Mouse (Mus musculus) forebrain, embryonic 13.5 days (tissue): Measurements from ENCODE around the gene St6galnac3. TPM values are rescaled to one million over a fixed set of nuclear protein-coding genes. Genes with fewer than 3 reads are reported as not detected.

Experiments
- ATAC-seq: fragments of 200-750 bp; cut with Nextera tagmentation; 2 replicates; pipeline ENCODE4 v1.8.0; 2017
- H3K27ac ChIP-seq: fragments of 300-500 bp; sonication (generic); 2 replicates; pipeline ENCODE4 v1.5.1; 2015; ENCODE audit warnings: inconsistent platforms, mild to moderate bottlenecking, moderate library complexity
- H3K27me3 ChIP-seq: fragments of 300-500 bp; sonication (generic); 2 replicates; pipeline ENCODE4 v1.6.1; 2015; ENCODE audit warnings: mild to moderate bottlenecking, inconsistent platforms
- H3K36me3 ChIP-seq: fragments of 300-500 bp; sonication (generic); 2 replicates; pipeline ENCODE4 v1.6.1; 2015; ENCODE audit warnings: mild to moderate bottlenecking, inconsistent platforms; ENCODE audit not compliant: poor library complexity, severe bottlenecking
- H3K4me1 ChIP-seq: fragments of 300-500 bp; sonication (generic); 2 replicates; pipeline ENCODE4 v1.6.1; 2015; ENCODE audit warnings: inconsistent platforms
- H3K4me2 ChIP-seq: fragments of 300-500 bp; sonication (generic); 2 replicates; pipeline ENCODE4 v1.6.1; 2015; ENCODE audit warnings: inconsistent platforms, mild to moderate bottlenecking, moderate library complexity
- H3K4me3 ChIP-seq: fragments of 300-500 bp; sonication (generic); 2 replicates; pipeline ENCODE4 v1.5.1; 2015; ENCODE audit warnings: mild to moderate bottlenecking, inconsistent platforms
- H3K9ac ChIP-seq: fragments of 300-500 bp; sonication (generic); 2 replicates; pipeline ENCODE4 v1.6.1; 2015; ENCODE audit warnings: mild to moderate bottlenecking, inconsistent platforms
- H3K9me3 ChIP-seq: fragments of 300-500 bp; sonication (generic); replicated peaks from 2 replicates; pipeline ENCODE4 v1.6.1; 2016; ENCODE audit warnings: inconsistent platforms
- WGBS: fragments of 180-500 bp; shearing (Covaris S2); methylation state at CpG from one replicate; pipeline ENCODE4 v1.1.7; 2015; 5-methylcytosine and 5-hydroxymethylcytosine counted together
- polyA plus RNA-seq: library from polyadenylated mRNA; unstranded; fragments of >200 nt; fragmentation: Nextera tagmentation; extraction: Ambion mirVana; gene quantifications from 2 replicates; pipeline ENCODE4 v1.2.1, GENCODE M21; 2015

Gene St6galnac3
- polyA plus RNA-seq, 1 experiment from 2014 or later: 20.7 TPM

DNA sequence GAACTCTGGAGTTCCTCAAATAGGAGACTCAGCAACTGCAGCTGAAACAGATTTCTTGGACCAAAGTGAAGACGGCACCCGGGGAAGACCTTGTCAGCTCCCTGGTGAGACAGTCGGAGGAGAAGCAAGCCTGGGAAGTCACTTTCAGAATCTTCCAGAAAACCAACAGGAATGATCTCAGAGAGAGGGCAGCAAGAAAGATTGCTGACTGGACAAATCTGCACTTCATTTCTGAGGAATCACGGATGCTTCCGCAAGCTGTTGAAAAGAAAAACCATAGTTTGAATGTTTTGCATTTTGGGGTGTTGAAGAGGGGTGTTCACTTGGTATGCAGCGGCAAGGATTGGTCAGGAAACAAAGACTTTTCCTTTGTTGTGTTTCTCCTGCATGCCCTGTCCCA, 24.4 kb upstream of the St6galnac3 start:
- no peak overlapping the region for H3K27ac ChIP-seq
- ATAC-seq: no peak
- H3K36me3 ChIP-seq: no peaks in the 10 kb centered on the region
- H3K4me3 ChIP-seq: no peak overlapping the region
- H3K4me2 ChIP-seq: no peak overlapping the region
- no peak overlapping the region for H3K9ac ChIP-seq
- no peaks in the 10 kb centered on the region for H3K4me1 ChIP-seq
- H3K9me3 ChIP-seq: no peaks in the 10 kb centered on the region
- WGBS: 87% methylated on average over 6 of the region's 6 CpGs
- no peaks in the 10 kb centered on the region for H3K27me3 ChIP-seq

DNA sequence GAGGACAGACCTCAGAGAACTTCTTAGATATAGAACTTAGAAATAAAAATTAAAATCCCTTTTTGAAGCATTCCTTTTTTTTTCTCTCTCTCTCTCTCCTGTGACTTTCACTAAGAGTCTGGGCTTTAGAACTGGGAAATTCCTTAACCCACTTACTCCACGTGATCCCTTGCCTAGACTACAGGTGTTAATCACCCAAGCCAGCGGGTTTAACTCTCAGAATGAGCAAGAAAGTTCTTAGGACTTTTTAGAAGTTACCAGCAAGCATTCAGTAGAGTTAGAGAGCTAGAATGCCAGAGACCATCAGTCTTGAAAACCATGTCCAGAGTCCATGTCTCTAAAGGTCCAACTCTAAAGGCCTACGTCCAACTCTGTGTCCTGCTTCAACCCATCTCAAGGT, 23.3 kb upstream of the St6galnac3 start:
- no peaks in the 10 kb centered on the region for H3K4me1 ChIP-seq
- no peak for ATAC-seq
- H3K9ac ChIP-seq: no peak overlapping the region
- 83% methylated on average over 3 of the region's 3 CpGs for WGBS
- H3K27me3 ChIP-seq: no peaks in the 10 kb centered on the region
- no peak overlapping the region for H3K4me2 ChIP-seq
- H3K27ac ChIP-seq: no peak overlapping the region
- no peak overlapping the region for H3K4me3 ChIP-seq
- no peaks in the 10 kb centered on the region for H3K9me3 ChIP-seq
- H3K36me3 ChIP-seq: no peaks in the 10 kb centered on the region

DNA sequence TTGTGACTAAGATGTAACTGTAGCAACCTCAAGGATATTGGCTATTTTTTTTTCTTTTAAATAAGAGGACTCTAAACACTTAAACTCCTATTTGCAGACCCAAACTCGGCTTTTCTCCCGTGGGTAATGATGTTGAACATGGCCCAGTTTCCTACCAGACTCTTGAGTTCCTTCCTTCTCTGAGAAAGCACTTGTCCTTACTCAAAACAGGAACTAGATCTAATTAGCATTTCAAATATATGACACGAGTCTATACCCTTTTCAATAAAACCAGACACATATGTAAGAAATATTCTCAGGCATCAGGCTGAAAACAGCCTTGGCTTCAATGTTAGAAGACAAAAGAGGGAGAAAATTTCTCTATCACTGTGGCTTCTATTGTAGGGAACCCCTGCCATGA, 20.1 kb upstream of the St6galnac3 start:
- H3K9me3 ChIP-seq: no peaks in the 10 kb centered on the region
- H3K4me1 ChIP-seq: no peaks in the 10 kb centered on the region
- no peak overlapping the region for H3K9ac ChIP-seq
- H3K4me3 ChIP-seq: no peak overlapping the region
- H3K27ac ChIP-seq: no peak overlapping the region
- H3K36me3 ChIP-seq: no peaks in the 10 kb centered on the region
- no peak for ATAC-seq
- no peaks in the 10 kb centered on the region for H3K27me3 ChIP-seq
- no peak overlapping the region for H3K4me2 ChIP-seq
- WGBS: 65% methylated on average over 3 of the region's 3 CpGs

- WGBS: 87% methylated on average over 6 of the region's 6 CpGs
- Histone ChIP-seq H3K36me3 (no peaks in the 10 kb centered on the region), H3K4me1 (no peaks in the 10 kb centered on the region), H3K9me3 (no peaks in the 10 kb centered on the region), H3K27ac (no peak overlapping the region), H3K4me3 (no peak overlapping the region), H3K27me3 (no peaks in the 10 kb centered on the region), H3K4me2 (no peak overlapping the region), H3K9ac (no peak overlapping the region)
- ATAC-seq: no peak
These were observed 19.5 kb upstream of the St6galnac3 start for GRCm38 (mm10) chr3:153744447-153744846.

- WGBS: 87% methylated on average over 7 of the region's 7 CpGs
These were observed 16.8 kb upstream of the St6galnac3 start for GRCm38 (mm10) chr3:153741800-153742199.

GRCm38 (mm10) chr3:153739351-153739750, 14.4 kb upstream of the St6galnac3 start:
- H3K9me3 ChIP-seq: no peaks in the 10 kb centered on the region
- no peak overlapping the region for H3K27ac ChIP-seq
- no peaks in the 10 kb centered on the region for H3K36me3 ChIP-seq
- H3K4me1 ChIP-seq: peaks cover 37% of the 10 kb centered on the region
- H3K27me3 ChIP-seq: 0 out of 2 replicates have a peak, but pooled peaks cover 3% of the 10 kb centered on the region
- no peak overlapping the region for H3K4me2 ChIP-seq
- no peak overlapping the region for H3K9ac ChIP-seq
- 88% methylated on average over 8 of the region's 8 CpGs for WGBS
- ATAC-seq: no peak
- H3K4me3 ChIP-seq: no peak overlapping the region

More at GRCm38 (mm10) chr3:153741800-153742199, 16.8 kb upstream of the St6galnac3 start:
- no peak for ATAC-seq
- no peaks in the 10 kb centered on the region for H3K27me3 ChIP-seq
- no peak overlapping the region for H3K9ac ChIP-seq
- H3K4me1 ChIP-seq: peaks cover 16% of the 10 kb centered on the region
- no peak overlapping the region for H3K4me2 ChIP-seq
- H3K36me3 ChIP-seq: no peaks in the 10 kb centered on the region
- no peak overlapping the region for H3K4me3 ChIP-seq
- no peak overlapping the region for H3K27ac ChIP-seq
- no peaks in the 10 kb centered on the region for H3K9me3 ChIP-seq

DNA sequence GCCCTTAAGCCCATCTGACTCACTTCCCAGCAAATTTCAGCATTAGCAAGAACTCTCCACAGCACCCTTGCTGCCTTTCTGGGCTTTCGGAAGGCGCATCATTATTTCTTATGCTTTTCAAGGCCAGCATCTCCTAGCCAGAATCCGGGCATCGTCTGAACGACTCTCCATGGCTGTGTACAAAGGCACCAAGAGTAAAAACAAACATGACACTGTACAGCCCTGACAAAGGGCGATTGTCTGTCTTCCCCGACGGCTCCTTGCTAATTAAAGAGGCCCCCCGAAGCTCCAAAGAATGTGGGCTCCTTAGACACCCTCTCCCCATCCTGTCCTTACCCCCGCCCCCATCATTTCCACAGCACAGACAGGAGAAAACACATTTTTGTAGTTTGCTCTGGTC, 13.4 kb upstream of the St6galnac3 start:
- WGBS: 12% methylated on average over 10 of the region's 10 CpGs

DNA sequence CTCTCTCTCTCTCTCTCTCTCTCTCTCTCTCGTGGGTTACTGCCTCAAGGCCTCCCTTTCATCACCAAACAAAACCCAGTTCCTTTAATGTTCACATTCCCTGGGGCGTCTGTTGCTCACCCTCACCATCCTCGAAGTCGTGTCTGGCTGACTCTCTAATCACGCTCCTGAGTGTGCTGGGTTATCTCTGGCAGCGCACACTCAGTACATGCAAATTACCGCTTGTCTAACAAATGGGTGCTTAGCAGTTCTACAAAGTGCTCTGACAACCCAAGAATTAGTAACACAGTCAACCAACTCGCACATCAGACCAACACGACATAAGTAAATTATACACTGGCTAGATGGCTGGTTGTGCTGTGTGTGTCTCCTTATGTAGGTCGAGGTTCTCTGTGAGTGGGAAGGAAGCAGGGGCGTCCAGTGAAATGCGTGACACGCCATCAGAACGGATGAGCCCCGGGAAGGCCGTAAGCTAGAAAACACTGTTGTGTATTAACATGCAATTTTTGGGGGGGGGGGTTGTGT, 11.8 kb upstream of the St6galnac3 start:
- Histone ChIP-seq H3K4me2 (no peak overlapping the region), H3K9me3 (no peaks in the 10 kb centered on the region), H3K27me3 (0 out of 2 replicates have a peak, but pooled peaks cover 3% of the 10 kb centered on the region), H3K9ac (no peak overlapping the region), H3K27ac (no peak overlapping the region), H3K4me3 (no peak overlapping the region), H3K36me3 (no peaks in the 10 kb centered on the region), H3K4me1 (peaks cover 46% of the 10 kb centered on the region)
- ATAC-seq: no peak
- 65% methylated on average over 16 of the region's 16 CpGs for WGBS

More for the DNA sequence above, 13.4 kb upstream of the St6galnac3 start:
- H3K27me3 ChIP-seq: 0 out of 2 replicates have a peak, but pooled peaks cover 3% of the 10 kb centered on the region
- ATAC-seq: no peak
- H3K4me2 ChIP-seq: no peak overlapping the region
- no peak overlapping the region for H3K9ac ChIP-seq
- peaks cover 40% of the 10 kb centered on the region for H3K4me1 ChIP-seq
- no peaks in the 10 kb centered on the region for H3K36me3 ChIP-seq
- no peak overlapping the region for H3K27ac ChIP-seq
- H3K9me3 ChIP-seq: no peaks in the 10 kb centered on the region
- H3K4me3 ChIP-seq: no peak overlapping the region

DNA sequence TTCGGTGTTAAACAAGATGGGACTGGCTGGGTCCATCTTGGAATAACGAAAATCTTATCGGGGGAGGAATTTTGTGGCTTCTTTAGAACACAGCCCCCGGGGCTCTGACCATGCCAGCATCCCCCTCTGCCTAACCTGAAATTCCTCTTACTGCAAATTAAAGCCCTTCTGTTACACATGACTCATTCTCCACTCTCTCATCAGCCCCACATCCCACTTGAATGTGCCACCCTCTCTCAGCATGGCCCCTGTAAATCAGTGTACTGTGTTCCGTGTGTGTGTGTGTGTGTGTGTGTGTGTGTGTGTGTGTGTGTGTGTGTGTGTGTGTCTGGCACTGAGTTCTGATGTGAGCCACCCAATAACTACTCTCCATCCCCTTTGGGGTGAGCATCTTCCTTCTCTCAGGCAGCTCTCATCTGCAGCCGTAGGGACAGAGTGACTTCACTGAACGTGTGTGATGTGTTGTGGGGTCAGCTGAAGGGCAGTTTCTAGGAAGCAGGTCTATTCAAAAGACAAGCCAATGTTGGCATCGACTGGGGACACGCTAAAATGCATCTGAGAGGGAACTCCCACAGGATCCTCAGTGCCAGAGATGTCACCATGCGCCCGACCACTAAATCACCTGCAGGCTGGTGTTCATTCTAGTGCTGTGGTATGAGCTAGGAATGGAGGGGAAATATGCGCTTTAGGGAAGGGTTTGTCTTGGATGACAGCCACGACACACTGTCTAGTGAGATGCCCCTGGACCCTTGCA, 11.0 kb upstream of the St6galnac3 start:
- 66% methylated on average over 13 of the region's 13 CpGs for WGBS
- Histone ChIP-seq H3K36me3 (no peaks in the 10 kb centered on the region), H3K4me1 (peaks cover 46% of the 10 kb centered on the region), H3K9ac (no peak overlapping the region), H3K9me3 (no peaks in the 10 kb centered on the region), H3K4me2 (no peak overlapping the region), H3K4me3 (no peak overlapping the region), H3K27me3 (0 out of 2 replicates have a peak, but pooled peaks cover 3% of the 10 kb centered on the region), H3K27ac (no peak overlapping the region)
- ATAC-seq: no peak

DNA sequence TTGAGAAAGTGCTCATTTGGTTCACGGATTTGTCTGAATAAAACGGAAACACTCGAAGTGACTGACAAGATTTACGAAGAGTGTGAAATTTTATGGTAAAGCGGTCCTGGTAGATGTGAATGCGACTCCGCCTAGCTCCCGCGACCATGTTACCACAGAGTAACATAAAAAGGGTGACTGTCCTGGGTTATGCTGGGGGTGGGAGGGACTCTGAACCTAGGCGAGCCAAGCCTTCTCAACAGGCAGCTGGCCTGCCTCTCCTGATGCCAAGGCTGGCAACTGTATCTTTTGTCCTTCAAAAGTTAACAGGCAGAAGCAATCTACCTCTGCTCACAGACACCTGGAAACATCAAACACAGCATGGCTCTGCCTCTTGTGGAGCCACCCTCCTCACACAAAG, 9.8 kb upstream of the St6galnac3 start:
- Histone ChIP-seq H3K4me3 (no peak overlapping the region), H3K4me2 (no peak overlapping the region), H3K36me3 (no peaks in the 10 kb centered on the region), H3K9ac (no peak overlapping the region), H3K27me3 (0 out of 2 replicates have a peak, but pooled peaks cover 3% of the 10 kb centered on the region), H3K4me1 (peaks cover 46% of the 10 kb centered on the region), H3K9me3 (no peaks in the 10 kb centered on the region), H3K27ac (no peak overlapping the region)
- 49% methylated on average over 10 of the region's 10 CpGs for WGBS
- ATAC-seq: peak; percentile 55; the same call in 1 of the 2 replicates

DNA sequence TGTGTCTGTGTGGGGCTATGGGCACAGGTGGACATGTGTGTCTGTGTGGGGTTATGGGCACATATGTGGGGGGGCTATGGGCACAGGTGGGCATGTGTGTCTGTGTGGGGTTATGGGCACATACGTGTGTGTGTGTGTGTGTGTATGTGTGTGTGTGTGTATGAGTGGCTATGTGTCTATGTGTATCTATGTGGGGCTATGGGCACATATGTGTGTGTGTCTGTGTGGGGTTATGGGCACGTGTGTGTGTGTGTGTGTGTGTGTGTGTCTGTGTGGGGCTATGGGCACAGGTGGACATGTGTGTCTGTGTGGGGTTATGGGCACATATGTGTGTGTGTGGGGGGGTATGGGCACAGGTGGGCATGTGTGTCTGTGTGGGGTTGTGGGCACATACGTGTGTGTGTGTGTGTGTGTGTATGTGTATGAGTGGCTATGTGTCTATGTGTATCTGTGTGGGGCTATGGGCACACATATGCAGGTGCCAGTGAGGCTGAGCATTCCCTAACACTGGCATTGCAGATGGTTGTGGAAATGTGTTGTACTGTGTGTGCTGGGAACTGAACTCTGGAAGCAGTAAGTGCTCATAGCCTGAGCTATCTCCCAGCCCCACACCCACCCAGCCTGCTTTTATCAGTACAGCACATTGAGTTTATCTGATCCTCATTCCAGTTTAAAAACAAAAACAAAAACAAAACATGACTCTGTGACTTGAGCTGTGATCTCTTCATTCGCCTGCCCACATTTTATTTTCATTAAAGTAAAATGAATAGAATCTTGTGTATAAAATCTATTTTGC, 8.6 kb upstream of the St6galnac3 start:
- 94% methylated on average over 4 of the region's 4 CpGs for WGBS
- H3K4me2 ChIP-seq: no peak overlapping the region
- no peaks in the 10 kb centered on the region for H3K9me3 ChIP-seq
- H3K9ac ChIP-seq: no peak overlapping the region
- H3K36me3 ChIP-seq: no peaks in the 10 kb centered on the region
- peaks cover 39% of the 10 kb centered on the region for H3K4me1 ChIP-seq
- no peak overlapping the region for H3K27ac ChIP-seq
- H3K4me3 ChIP-seq: no peak overlapping the region
- no peak for ATAC-seq
- H3K27me3 ChIP-seq: 0 out of 2 replicates have a peak, but pooled peaks cover 3% of the 10 kb centered on the region

DNA sequence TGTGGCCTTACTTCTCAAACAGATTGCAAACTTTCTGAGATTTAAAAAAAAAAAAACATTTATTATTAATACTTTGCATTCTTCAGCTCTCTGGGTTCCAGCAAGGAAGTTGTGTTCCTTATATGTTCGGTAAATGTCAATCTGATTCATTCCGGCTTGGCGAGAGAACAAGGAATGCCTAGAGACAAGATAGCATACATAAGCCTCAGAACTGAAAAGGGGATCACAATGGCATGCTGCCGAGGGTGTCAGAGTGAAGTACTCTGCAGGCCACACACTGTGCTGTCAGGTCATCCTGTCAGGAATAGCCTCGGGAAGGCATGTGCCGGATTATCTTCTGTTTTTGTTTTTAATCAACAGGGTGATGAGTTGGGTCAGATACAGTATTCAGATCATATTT, 7.8 kb upstream of the St6galnac3 start:
- no peak overlapping the region for H3K4me3 ChIP-seq
- H3K27ac ChIP-seq: no peak overlapping the region
- peaks cover 34% of the 10 kb centered on the region for H3K4me1 ChIP-seq
- WGBS: 66% methylated on average over 6 of the region's 6 CpGs
- H3K27me3 ChIP-seq: 0 out of 2 replicates have a peak, but pooled peaks cover 3% of the 10 kb centered on the region
- ATAC-seq: no peak
- H3K36me3 ChIP-seq: no peaks in the 10 kb centered on the region
- H3K9ac ChIP-seq: no peak overlapping the region
- H3K9me3 ChIP-seq: no peaks in the 10 kb centered on the region
- H3K4me2 ChIP-seq: no peak overlapping the region
